In the genomic region with DNA sequence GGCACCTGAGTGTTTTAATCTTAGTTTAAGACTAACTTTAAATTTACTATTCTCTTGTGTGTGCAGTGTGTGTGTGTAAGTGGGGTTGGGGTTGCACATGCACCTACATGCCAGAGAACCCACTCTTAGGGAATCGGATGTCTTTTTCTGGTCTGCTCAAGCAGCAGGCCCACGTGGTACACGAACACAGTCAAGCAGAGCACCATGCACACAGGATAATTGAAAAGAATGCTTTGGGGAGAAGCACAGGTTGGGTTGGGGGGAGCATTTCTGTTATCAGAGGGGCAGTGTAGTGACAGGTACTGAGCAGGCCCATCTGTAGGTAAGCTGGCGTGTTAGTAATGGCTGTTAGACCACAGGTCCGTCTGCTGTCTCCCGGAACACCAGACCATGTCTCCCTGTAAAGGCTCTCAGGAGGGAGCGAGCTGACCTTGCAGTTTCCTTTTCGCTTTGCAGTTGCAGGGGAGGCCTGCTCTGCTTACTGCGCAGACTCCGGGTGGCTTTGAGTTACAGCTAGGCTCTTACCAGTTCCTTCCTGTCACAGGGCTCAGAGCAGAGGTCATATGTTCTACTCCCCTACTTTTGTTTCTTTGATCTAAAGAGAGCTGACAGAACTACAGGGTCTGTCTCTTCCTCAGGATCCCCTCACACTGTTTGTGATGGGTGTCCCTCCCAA, we compare ENCODE assay signal across 9 mouse cellular contexts. TPM values are rescaled to one million over a fixed set of nuclear protein-coding genes. Genes with fewer than 3 reads are reported as not detected.
DNase-seq lines count a peak whose midpoint lies in the region; ATAC-seq and TF ChIP-seq lines count a peak whose summit lies in the region.
"Had no signal": no experiment of that assay in that cellular context is flagged by ENCODE, and none has a peak within 500 bp of the region (broad histone marks: within the 10 kb centered on the region; RNA-seq: fewer than 3 reads in every experiment).

No protein-coding gene starts in this region.

- H3K36me3 ChIP-seq in midbrain, embryonic 15.5 days (replicated peaks) = no peaks in the 10 kb centered on the region
- H3K36me3 ChIP-seq in midbrain, embryonic 10.5 days = peaks cover 23% of the 10 kb centered on the region; the same call in 1 of the 2 replicates
- H3K36me3 ChIP-seq in liver, postnatal 0 days (replicated peaks; ENCODE audit: insufficient read depth, low read length) = 0 out of 2 replicates have a peak, but pooled peaks cover 4% of the 10 kb centered on the region

- no peak overlapping the region for H3K4me3 ChIP-seq in midbrain, embryonic 15.5 days
- no peak overlapping the region for H3K4me3 ChIP-seq in midbrain, embryonic 10.5 days
- no peak overlapping the region for H3K4me3 ChIP-seq in cortical plate, adult 2 months (ENCODE audit: insufficient read depth, low read length)
- H3K4me3 ChIP-seq in liver, postnatal 0 days (ENCODE audit: low read depth, low read length) = no peak overlapping the region
- H3K4me3 ChIP-seq: limb, embryonic 15.5 days had no signal

- H3K4me2 ChIP-seq in midbrain, embryonic 15.5 days = no peak overlapping the region
- peak overlapping the region; percentile 48 for H3K4me2 ChIP-seq in liver, postnatal 0 days (ENCODE audit: low read depth, low read length)
- H3K4me2 ChIP-seq: limb, embryonic 15.5 days had no signal

- no peak for TF ChIP-seq CTCF in cortical plate, adult 2 months (IDR thresholded peaks at IDR 0.05; ENCODE audit: extremely low read depth, insufficient read depth, low read length)
- no peak for TF ChIP-seq CTCF in liver, postnatal 0 days (IDR thresholded peaks at IDR 0.05; ENCODE audit: low read depth)

- ATAC-seq in midbrain, embryonic 15.5 days (replicated peaks) = no peak
- peak; percentile 56 for ATAC-seq in liver, postnatal 0 days

- no peak for TF ChIP-seq POLR2A in cortical plate, adult 2 months (IDR thresholded peaks at IDR 0.05; ENCODE audit: extremely low read depth, insufficient read depth, low read length)

- no peaks in the 10 kb centered on the region for H3K9me3 ChIP-seq in midbrain, embryonic 15.5 days
- H3K9me3 ChIP-seq in midbrain, embryonic 10.5 days (replicated peaks) = no peaks in the 10 kb centered on the region
- H3K9me3 ChIP-seq in liver, postnatal 0 days (ENCODE audit: low read length) = no peaks in the 10 kb centered on the region
- H3K9me3 ChIP-seq: limb, embryonic 15.5 days had no signal

- no peak for TF ChIP-seq EP300 in liver, postnatal 0 days (IDR thresholded peaks at IDR 0.05; ENCODE audit: low read depth)

- no peaks in the 10 kb centered on the region for H3K27me3 ChIP-seq in midbrain, embryonic 15.5 days (replicated peaks)
- no peaks in the 10 kb centered on the region for H3K27me3 ChIP-seq in midbrain, embryonic 10.5 days (ENCODE audit: low read depth, poor library complexity, severe bottlenecking)
- no peaks in the 10 kb centered on the region for H3K27me3 ChIP-seq in liver, postnatal 0 days (ENCODE audit: insufficient read depth, low read length)
- H3K27me3 ChIP-seq: limb, embryonic 15.5 days had no signal

- no peak overlapping the region for H3K9ac ChIP-seq in midbrain, embryonic 15.5 days
- no peak overlapping the region for H3K9ac ChIP-seq in liver, postnatal 0 days (replicated peaks)
- H3K9ac ChIP-seq: limb, embryonic 15.5 days had no signal

- 80% methylated on average over 10 of the region's 10 CpGs for WGBS in midbrain, embryonic 15.5 days
- 88% methylated on average over 10 of the region's 10 CpGs for WGBS in midbrain, embryonic 10.5 days
- WGBS in liver, postnatal 0 days (ENCODE audit: insufficient replicate concordance) = 49% methylated on average over 10 of the region's 10 CpGs

- no peaks in the 10 kb centered on the region for H3K4me1 ChIP-seq in midbrain, embryonic 15.5 days
- peaks cover 10% of the 10 kb centered on the region for H3K4me1 ChIP-seq in midbrain, embryonic 10.5 days
- peaks cover 1% of the 10 kb centered on the region; the same call in 1 of the 2 replicates for H3K4me1 ChIP-seq in cortical plate, adult 2 months (ENCODE audit: control insufficient read depth, insufficient read depth, low read length)
- 0 out of 2 replicates have a peak, but pooled peaks cover 4% of the 10 kb centered on the region for H3K4me1 ChIP-seq in liver, postnatal 0 days (ENCODE audit: insufficient read depth)

- H3K27ac ChIP-seq in midbrain, embryonic 15.5 days = 0 out of 2 replicates have a peak overlapping the region, but pooled peaks have one; percentile 15
- no peak overlapping the region for H3K27ac ChIP-seq in midbrain, embryonic 10.5 days (replicated peaks)
- H3K27ac ChIP-seq in cortical plate, adult 2 months (ENCODE audit: insufficient read depth, low read length) = 0 out of 2 replicates have a peak overlapping the region, but pooled peaks have one; percentile 10
- peak overlapping the region; percentile 51; the same call in 1 of the 2 replicates for H3K27ac ChIP-seq in liver, postnatal 0 days (ENCODE audit: low read depth)
- H3K27ac ChIP-seq: limb, embryonic 15.5 days had no signal

- DNase-seq in midbrain, embryonic 10.5 days (ENCODE audit: low spot score) = no peak
- peak; percentile 93 for DNase-seq in induced T-regulatory cell, adult 2 months (ENCODE audit: low read depth)
- DNase-seq in liver, postnatal 0 days = peak; percentile 55
- peak; percentile 25 to 74 for DNase-seq in spleen, postnatal 10 days (ENCODE audit: low spot score in 2 of 2)
- DNase-seq in cerebellum, adult 11 months = no peak
- no peak for DNase-seq in layer of hippocampus, postnatal 25 days (ENCODE audit: extremely low spot score in 1 of 2, low spot score in 1 of 2)

RNA-seq across cellular contexts. Expression of gene Rcor1, which starts 32.5 kb away (rescaled TPM):
- polyA plus RNA-seq in midbrain, embryonic 15.5 days (2015; fragmentation: Nextera tagmentation; extraction: Ambion mirVana) = 4.7 and 5.1 TPM in 2 replicates
- 5.9 and 6.0 TPM in 2 replicates for polyA plus RNA-seq in midbrain, embryonic 10.5 days (2016; fragmentation: Nextera tagmentation; extraction: Ambion mirVana)
- polyA plus RNA-seq in cortical plate, adult 2 months (2012; rRNA removed) = 11.3 and 11.6 TPM in 2 replicates
- polyA plus RNA-seq in liver, postnatal 0 days (2015; fragmentation: Nextera tagmentation; extraction: Ambion mirVana) = 3.6 and 4.8 TPM in 2 replicates
- total RNA-seq in layer of hippocampus, postnatal 25 days (2021) = 10 to 100 TPM; 16.8 to 17.9 TPM

Comparison
In these comparisons a context has a peak if more than half of its experiments do, and no peak if none do; other contexts are left out.
1. DNase-seq: peak in induced T-regulatory cell, adult 2 months (single experiment), liver, postnatal 0 days (single experiment) and spleen, postnatal 10 days (2 of 2); none in midbrain, embryonic 10.5 days (single experiment), cerebellum, adult 11 months (single experiment) and layer of hippocampus, postnatal 25 days (0 of 2).